Mouse (Mus musculus) bone marrow, adult 2 months (tissue): ENCODE measurements around the gene Hoxd9. TPM values are rescaled to one million over a fixed set of nuclear protein-coding genes. Genes with fewer than 3 reads are reported as not detected.

Source experiments
- H3K27ac ChIP-seq: fragments of 200-500 bp; 2 replicates; pipeline ENCODE4 v1.5.1; 2012; ENCODE audit warnings: low read depth, mild to moderate bottlenecking, control low read depth, inconsistent platforms, low read length; ENCODE audit not compliant: control insufficient read depth, poor library complexity, insufficient read depth
- H3K4me1 ChIP-seq: fragments of 200-500 bp; 2 replicates; pipeline ENCODE4 v1.6.1; 2011; ENCODE audit warnings: low read length; ENCODE audit not compliant: control insufficient read depth, insufficient read depth
- H3K4me3 ChIP-seq: fragments of 200-500 bp; replicated peaks from 2 replicates; pipeline ENCODE3; 2011; ENCODE audit warnings: mild to moderate bottlenecking, low read depth, low read length, control low read depth; ENCODE audit not compliant: control insufficient read depth
- CTCF ChIP-seq: fragments of 200-500 bp; IDR thresholded peaks from 2 replicates; pipeline ENCODE4 v1.5.1; 2011; ENCODE audit warnings: low read length, control low read depth; ENCODE audit not compliant: control insufficient read depth, insufficient read depth
- POLR2A ChIP-seq: fragments of 200-500 bp; IDR thresholded peaks from 2 replicates; pipeline ENCODE4 v1.6.1; 2011; ENCODE audit warnings: low read depth, mild to moderate bottlenecking, control low read depth, low read length, borderline replicate concordance; ENCODE audit not compliant: control insufficient read depth
- WGBS: fragments of 180-500 bp; shearing (Covaris S2); methylation state at CpG from one replicate; pipeline ENCODE4 v1.1.7; 2018; 5-methylcytosine and 5-hydroxymethylcytosine counted together
- polyA plus RNA-seq: library from polyadenylated mRNA; stranded (reverse); fragments of >200 nt; gene quantifications from 2 replicates; pipeline ENCODE4 v1.2.4, GENCODE M21; 2011; ENCODE audit warnings: low replicate concordance; ENCODE audit not compliant: missing spikeins, insufficient read depth, insufficient read length

The Hoxd9 gene
- polyA plus RNA-seq, 1 experiment = not detected

DNA sequence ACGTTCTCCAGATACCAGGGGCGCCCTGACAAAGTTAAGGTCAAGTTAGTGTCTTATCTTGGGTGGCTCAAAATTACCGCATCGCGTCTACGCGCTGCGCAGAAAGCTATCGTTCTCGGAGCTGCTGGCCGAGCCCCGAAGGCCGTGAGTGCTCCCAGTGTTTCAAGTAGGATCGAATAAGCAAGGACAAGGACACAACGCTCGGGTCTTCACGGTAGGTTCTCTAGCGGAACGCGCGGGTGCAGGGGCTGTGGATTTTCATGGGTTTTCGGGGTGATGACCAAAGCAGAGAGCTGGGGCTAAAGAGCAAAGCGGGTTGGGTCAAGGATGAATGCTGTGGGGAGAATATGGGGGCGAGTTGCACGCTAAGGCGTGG, 17.9 kb upstream of the Hoxd9 start:
- Histone ChIP-seq H3K27ac (no peak overlapping the region), H3K4me1 (no peaks in the 10 kb centered on the region), H3K4me3 (no peak overlapping the region)
- WGBS = 4% methylated on average over 26 of the region's 26 CpGs
- no peak for TF ChIP-seq CTCF
- TF ChIP-seq POLR2A = no peak

DNA sequence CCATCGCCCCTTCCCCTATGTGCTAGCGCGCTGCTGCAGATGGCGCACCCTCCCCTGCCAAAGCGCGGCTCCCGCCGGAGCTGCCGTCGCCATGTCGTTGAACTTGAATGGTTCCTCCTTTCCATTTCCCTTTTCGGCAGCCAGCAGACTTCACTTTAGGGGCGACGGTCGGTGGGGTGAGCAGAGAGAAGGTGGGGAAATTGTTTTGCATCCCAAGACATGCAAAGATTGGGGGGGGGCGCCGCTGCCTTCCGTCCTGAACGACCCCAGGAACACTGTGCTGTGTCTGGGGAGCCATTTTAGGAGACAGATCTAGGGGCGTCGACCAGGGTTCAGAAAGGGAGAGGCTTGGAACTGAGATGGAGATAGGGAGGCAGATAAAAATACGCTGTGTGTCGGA, 17.5 kb upstream of the Hoxd9 start:
- Histone ChIP-seq H3K27ac (no peak overlapping the region), H3K4me1 (no peaks in the 10 kb centered on the region), H3K4me3 (no peak overlapping the region)
- TF ChIP-seq CTCF (no peak), POLR2A (no peak)
- WGBS = 2% methylated on average over 23 of the region's 23 CpGs

DNA sequence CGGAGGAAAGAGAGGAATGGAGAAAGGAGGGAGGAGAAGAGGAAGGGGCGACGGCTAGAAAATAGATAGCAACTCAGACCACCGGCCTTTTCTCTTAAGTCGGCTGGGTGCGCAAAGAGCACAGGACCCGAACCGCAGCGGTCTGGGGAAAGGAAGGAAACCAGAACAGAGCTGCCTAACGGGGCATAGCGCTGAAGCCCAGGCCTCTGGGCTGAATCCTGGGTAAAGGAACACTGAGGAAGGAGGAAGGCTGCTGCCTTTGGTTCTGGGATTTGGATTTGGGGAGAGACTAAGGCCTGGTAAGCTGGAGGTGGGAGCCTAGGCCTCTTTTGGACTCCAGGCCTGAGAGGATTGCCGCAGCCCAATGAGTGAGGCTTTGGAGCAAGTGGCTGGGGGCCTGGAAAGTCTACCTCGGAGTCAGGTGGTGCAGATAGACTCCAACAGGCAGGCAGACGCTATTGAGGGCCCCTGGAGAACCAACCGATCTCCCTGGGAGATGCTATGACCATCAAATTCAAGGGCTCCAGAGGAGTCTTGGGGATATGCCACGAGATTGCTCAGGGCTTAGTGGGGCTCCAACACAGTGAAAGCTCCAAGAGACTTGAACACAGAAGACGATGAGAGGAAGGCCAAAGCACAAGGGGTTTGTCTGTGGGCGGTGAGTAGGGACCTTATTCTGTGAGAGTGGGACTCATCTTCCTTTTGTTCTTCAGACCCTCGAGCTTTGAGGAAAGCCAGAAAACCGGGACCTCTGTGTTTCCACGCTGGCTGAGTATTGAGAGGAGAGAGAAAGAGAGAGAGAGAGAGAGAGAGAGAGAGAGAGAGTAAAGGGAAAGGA, 16.7 kb upstream of the Hoxd9 start:
- WGBS = 7% methylated on average over 21 of the region's 21 CpGs
- TF ChIP-seq POLR2A (no peak), CTCF (no peak)
- Histone ChIP-seq H3K4me3 (no peak overlapping the region), H3K27ac (no peak overlapping the region), H3K4me1 (no peaks in the 10 kb centered on the region)

DNA sequence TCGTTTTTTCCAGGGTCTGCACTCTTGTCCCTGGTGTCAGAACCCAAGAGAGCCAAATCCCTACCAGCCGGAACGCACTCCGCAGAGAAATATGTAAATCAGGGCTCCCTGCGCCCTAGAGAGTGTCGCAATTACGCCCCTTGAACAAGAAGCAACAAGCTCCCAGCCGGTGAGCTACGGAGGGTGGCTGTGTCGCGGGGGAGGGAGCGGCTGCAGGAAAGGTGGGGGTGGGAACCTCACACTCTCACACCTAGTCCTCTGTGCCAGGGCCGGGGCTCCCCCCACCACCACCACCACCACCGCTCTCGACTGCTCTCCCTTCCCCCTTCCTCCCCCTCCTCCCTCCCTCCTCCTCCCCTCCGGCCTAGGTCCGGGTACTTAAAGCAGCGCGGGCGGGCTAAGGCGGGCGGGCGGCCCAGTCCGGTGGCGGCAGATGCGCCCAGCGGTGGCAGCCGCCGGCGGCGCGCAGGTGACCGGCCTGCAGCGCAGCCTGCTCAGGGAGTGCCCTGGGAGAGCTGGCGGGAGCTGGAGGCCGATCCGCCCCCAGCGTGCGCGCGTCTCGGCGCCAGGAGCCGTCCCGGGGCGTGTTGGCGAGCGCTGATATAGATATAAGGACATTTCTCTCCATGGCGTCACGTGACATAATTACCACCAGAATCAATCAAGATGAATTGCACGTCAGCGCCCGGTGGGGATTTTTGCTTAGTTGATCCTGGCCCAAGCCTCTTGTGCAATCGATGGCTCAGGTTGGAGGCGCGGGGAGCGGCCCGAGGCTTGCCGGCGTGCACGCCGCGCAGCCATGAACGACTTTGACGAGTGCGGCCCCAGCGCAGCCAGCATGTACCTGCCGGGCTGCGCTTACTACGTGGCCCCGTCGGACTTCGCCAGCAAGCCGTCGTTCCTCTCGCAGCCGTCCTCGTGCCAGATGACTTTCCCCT, 15.7 kb upstream of the Hoxd9 start:
- 3% methylated on average over 78 of the region's 78 CpGs for WGBS
- no peak overlapping the region for H3K4me3 ChIP-seq
- H3K27ac ChIP-seq = peak overlapping the region; percentile 15; the same call in 1 of the 2 replicates
- H3K4me1 ChIP-seq = no peaks in the 10 kb centered on the region
- no peak for TF ChIP-seq CTCF
- TF ChIP-seq POLR2A = no peak

DNA sequence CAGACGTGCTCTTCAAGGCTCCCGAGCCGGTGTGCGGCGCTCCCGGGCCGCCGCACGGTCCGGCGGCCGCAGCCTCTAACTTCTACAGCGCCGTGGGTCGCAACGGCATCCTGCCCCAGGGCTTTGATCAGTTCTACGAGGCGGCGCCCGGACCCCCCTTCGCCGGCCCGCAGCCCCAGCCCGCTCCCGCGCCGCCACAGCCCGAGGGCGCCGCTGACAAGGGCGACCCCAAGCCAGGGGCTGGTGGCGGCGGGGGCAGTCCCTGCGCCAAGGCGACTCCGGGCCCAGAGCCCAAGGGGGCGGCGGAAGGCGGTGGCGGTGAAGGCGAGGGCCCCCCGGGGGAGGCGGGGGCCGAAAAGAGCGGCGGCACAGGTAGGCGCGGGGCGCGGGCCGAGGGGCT, 14.7 kb upstream of the Hoxd9 start:
- no peak for TF ChIP-seq CTCF
- TF ChIP-seq POLR2A = no peak
- Histone ChIP-seq H3K4me3 (no peak overlapping the region), H3K27ac (no peak overlapping the region), H3K4me1 (no peaks in the 10 kb centered on the region)
- 6% methylated on average over 49 of the region's 51 CpGs for WGBS

DNA sequence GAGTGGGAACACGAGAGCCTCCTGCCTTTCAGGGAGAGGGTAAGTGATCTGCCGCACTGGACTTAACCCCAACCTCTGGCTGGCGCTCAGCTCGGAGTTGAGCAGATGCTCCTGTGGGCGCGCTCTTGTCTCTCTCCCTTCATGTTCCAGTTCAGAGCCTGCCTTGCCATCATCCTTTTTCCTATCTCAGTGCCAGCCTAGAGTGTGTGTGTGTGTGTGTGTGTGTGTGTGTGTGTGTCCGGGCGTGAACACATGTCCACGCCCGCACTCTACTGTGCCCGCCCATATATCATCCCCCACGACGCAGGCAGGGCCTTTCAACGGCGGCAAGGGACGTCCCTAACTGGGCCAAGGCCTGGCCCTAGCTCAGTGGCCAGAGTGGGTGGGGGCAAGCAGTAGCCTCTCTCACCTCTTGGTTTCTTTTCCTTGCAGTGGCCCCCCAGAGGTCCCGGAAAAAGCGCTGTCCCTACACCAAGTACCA, 14.0 kb upstream of the Hoxd9 start:
- H3K4me3 ChIP-seq = no peak overlapping the region
- no peaks in the 10 kb centered on the region for H3K4me1 ChIP-seq
- no peak overlapping the region for H3K27ac ChIP-seq
- 7% methylated on average over 18 of the region's 18 CpGs for WGBS
- TF ChIP-seq CTCF (no peak), POLR2A (no peak)

DNA sequence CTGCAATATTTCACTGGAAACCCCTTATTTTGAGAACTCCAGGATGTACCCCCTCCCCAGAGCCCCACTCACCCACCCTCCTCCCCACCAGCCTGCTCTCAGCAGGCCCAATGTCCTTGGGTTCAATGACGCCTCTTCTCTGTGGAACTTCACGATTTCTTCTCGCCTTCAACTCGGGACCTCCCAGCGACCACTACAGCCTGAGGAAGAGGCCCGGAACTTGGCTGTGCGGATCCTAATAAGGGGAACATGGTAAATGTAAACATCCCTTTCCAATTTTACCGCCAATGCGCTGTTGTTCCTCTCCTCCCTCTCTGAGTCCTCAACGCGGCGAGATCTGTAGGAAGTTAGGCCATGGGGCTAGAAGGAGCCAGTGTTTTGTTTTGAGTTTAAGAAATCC, 13.4 kb upstream of the Hoxd9 start:
- no peak overlapping the region for H3K27ac ChIP-seq
- no peaks in the 10 kb centered on the region for H3K4me1 ChIP-seq
- no peak overlapping the region for H3K4me3 ChIP-seq
- no peak for TF ChIP-seq CTCF
- no peak for TF ChIP-seq POLR2A
- 9% methylated on average over 12 of the region's 12 CpGs for WGBS

DNA sequence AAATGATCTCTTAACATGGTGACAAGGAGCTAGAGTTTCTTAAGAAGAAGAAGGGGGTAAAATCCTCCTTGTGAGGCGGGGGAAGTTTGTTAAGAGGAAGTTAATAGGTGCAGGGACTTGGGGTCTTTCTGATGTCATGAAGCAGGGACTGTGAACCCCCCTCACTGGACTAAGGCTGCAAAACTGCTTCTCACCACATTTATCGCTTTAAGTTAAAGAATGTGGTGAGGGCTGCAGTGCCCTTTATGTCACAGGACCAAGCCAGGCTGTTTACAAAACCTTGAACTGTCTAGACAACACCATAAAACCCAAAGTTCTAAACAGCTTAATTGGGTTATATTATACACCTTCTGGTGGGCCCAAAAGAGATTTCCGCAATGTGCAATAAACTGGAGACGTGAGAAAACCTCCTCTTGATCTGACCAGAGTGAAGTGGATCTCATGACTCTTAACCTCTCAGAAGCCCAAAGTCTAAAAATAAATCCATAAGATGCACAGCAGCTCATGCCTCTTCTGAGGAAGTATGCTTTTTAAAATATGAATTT, 12.4 kb upstream of the Hoxd9 start:
- WGBS = 24% methylated on average over 4 of the region's 4 CpGs
- Histone ChIP-seq H3K4me1 (no peaks in the 10 kb centered on the region), H3K4me3 (no peak overlapping the region), H3K27ac (no peak overlapping the region)
- TF ChIP-seq CTCF (no peak), POLR2A (no peak)
